Mouse (Mus musculus) gastrocnemius, adult 8-10 months (tissue): Measurements from ENCODE around the gene Mfsd6l. TPM values are rescaled to one million over a fixed set of nuclear protein-coding genes. Genes with fewer than 3 reads are reported as not detected.

Experiments
- DNase-seq, 2 experiments: peaks; one replicate each; pipeline ENCODE4 v3.0.0; 2022; ENCODE audit warnings: low spot score in 2 of 2
- total RNA-seq, 4 experiments: library from RNA; stranded (reverse); gene quantifications; 2 replicates each; pipeline ENCODE4 v1.2.4; 2022

Mfsd6l gene
- total RNA-seq, 4 experiments from 2014 or later: not detected

DNA sequence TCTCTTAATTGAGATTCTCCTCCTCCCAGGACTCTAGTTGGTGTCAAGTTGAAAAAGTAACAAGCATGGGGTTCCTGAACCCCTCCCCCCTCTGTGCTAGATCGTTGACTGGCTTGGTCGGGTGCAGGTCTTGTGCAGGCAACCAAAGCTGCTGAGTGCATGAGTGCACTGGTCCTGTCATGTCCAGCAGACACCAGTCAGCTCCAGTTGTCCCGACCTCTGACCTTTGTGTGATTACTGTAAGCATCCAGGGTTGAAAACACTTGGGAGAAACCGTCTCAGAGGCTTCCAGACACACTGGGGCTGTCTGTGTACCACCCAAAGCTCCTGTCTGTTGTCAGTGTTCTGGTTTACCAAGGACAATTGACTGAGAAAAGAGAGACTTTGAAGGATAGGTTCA lies 5.6 kb upstream of the Mfsd6l start:
- no peak for DNase-seq

DNA sequence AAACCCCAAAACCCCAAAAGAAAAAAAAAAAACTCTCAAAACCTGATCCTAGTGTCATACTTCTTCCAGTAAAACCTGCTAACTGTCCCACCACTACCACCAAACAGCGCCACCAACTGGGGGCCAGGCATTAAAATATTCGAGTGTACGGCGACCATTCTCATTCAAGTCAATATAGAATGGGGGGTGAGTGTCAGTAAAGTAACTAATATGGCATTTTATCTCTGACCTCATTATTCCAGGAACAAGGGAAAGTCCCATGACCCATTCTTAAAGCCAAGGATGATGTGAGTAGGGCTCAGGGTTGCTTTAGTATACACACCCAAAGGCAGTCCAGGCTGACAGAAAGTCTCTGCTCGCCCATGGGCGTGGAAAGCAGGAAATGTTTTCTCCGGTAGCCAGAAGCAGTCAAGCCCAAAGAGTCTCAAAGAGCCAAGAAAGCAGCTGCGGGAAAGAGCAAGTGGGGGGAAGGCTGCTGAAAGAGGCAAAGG lies 2.0 kb upstream of the Mfsd6l start:
- no peak for DNase-seq

DNA sequence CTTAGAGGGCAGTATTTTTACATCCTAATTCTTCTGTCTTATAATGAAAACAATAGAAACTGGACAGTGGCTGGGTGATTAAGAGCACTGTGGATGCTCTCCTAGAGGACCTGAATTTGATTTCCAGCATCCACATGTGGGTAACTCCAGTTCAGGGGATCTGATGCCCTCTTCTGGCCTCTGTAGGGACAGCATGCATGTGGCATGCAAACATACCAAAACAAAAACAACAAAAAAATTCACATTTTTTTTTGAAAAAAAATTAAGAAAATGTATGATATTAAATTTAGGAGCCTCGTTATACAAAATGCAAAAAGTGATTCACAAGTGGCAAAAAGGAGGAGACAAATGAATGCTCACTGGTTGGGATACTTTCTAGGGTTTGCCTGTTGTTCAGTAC lies 3.6 kb downstream of the Mfsd6l start:
- no peak for DNase-seq

DNA sequence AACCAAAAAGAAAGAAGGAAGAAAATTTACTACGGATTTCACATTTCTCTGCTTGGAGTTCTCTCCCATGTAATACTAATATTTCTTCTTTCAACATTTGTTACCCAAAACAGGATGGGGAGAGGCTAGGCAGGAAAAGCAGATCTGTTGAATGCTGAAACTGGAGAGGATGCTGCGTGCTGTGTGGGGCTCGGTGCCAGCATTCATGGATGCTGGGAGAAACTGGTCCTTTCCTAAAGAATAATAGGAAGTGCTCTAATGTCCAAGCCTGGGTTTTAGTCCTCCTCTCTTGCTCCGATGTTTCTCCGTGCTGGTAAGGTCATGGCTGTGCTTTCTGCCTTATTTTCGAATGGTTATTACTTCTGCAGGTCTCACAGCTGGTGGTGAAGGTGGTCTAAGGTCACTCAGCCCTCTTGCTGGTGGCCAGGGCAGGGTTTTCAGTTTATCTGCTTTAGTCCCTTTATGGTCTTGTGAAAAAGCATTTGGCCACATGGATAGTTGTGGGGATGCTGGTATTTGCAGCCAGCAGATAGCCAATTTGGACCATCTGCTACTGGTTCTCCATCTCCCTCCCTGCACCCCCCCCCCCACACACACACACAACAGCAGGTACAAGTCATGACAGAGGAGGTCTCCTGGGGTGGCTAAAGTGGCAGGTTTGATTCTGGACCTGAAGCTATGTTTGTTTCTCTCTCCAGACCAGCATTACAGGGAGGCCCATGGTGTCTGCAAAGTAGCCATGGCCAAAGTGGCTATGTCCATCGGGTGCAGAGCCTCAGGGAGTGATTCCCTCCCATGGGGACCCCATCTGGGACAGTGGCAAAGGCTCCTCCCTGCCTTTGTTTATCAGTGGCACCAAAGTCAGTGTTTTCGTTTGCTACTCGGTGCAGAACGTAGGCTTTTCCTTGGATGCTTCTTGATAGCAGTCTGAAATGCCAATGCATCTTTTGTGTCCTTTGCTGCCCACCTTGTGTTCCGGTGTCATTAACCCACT lies 6.3 kb downstream of the Mfsd6l start:
- no peak for DNase-seq

DNA sequence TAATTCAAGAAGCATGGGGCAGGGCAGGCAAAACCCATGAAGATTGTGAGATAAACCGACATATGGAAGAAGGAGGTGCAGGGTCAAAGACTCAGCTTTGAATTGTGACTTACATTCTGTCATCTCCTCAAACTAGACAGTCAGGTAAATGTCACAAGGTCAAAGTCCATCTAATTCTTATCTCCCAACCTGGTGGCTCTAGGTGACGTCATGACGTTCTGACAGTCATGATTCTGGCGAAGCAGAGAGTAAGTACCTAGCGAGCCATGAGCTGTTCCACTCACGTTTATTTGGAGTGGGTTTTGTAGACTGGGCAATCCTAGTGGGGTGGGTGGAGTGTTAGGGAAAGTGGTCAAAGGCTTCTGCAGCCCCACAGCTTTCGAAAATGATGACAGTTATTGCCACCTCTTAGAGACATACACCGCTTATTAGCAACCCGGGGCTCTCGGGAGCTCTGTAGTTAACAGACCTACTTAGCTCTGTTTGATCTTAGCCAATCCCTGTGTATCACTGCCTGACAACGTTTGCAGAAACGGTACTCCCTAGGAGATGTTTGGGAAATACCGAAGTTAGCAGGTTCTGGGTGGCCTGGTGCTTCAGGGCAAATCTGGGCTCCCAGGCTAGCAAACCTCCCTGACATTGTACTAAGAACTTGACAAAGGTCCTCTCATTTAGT lies 8.5 kb downstream of the Mfsd6l start:
- DNase-seq: no peak

DNA sequence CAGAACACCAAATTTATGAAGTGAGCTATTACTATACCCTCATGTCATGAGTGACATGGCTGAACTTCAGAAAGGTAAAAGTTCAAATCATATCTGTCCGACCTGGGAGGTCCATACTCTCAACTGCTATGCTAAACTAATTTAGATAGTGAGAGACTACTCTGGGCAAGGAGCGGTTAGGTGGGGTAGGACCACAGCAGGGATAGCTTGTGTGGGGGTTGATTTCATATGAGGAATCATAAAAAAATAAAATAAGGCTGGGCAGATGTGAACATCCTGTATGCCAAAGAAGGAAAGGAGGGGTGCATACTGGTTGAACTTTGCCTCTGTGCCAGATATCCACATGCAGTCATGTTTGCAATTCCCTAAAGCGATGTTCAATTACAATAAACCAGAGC lies 9.0 kb downstream of the Mfsd6l start:
- DNase-seq: no peak

DNA sequence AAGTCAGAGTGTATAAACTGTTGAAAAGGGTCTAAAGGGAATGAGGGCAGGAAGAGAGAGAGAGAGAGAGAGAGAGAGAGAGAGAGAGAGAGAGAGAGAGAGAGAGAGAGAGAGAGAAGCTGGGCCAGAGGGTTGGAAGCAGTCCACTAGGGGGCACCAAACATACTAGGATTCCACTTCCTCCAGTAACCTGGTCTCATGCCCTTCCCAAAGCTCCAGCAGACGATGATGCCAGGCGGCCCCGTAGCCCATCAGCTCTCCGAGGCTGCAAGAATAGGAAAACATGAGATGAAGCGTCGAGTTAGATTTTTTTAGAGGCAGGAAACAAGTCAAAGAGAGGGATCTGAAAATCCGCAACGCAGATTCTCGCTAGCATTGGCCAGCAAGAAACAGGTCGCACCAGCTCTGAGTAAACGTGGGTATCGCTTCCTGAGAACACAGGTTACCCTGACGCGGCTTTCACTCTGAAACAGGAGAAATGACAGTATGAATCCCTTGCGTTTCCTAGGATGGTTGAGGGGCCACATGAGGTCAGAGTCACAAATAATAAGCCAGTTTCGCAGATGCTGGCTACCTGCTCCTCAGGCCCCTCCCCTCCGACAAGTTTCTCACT lies 10.6 kb downstream of the Mfsd6l start:
- DNase-seq: peak; percentile 37 to 39

DNA sequence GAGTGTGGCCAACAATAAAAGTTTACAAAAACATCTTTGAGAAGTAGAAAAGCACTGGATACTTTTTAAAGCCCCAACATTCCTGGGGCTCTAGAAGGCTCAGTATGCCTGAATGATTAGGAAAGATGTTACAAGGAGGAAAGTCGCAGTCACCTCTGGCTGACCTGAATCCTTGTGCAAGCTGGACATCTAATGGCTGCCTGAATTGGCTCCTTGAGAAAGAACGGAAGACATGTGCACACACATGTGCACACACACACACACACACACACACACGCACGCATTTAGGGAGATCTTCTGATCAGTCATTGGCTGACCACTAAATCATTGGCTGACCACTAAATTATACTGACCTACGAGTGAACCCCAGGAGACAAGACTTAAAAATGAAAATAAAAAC lies 14.9 kb downstream of the Mfsd6l start:
- DNase-seq: no peak

DNA sequence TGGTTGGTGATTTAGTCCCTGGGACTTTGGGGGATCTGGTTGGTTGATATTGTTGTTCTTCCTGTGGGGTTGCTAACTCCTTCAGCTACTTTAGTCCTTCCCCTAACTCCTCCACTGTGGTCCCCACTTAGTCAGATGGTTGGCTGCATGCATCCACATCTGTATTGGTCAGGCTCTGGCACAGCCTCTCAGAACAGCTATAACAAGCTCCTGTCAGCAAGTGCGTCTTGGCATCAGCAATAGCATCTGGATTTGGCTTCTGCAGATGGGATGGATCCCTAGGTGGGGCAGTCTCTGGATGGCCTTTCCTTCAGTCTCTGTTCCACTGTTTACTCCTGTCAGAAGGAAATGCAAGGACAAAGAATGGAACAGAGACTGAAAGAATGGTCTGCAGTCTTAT lies 21.1 kb downstream of the Mfsd6l start:
- no peak for DNase-seq

DNA sequence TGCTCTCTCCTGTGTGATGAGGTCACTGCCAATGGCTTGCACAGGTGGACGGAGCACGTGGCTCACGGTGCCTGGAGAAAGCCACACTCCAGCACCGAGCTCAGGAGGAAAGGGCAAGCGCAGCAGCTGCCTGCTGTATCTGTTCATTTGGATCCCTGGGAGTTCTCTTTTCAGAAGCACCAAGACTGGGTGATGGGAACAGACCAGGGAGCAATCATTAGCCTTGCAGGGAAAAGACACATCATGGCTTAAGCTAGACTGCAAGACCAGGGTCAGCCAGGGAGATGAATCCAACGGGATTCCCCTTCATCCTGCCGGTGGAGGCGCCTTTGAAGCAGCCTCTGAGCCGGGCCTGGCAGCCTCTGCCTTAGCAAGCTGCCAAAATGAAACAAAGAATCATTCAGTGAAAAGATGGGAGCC lies 23.5 kb downstream of the Mfsd6l start:
- no peak for DNase-seq

DNA sequence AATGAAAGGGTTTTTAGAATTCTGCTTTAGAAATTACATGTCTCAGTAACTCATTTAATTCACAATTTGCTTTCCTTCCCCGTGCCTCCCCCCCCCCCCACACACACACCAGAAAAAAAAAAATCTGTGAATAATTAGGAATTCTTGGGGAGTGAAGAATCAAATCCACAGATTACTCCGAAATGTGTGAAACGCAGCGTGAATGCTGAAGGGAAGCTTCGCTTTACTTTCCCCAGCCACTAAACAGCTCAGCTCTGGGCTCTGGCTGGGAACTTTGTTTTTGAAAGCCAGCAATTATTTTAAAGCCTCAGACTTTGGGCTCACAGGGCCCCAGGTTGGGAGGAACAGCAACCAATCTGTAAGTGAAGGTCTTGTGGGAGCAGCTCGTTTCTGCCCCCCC lies 24.6 kb downstream of the Mfsd6l start:
- DNase-seq: no peak

DNA sequence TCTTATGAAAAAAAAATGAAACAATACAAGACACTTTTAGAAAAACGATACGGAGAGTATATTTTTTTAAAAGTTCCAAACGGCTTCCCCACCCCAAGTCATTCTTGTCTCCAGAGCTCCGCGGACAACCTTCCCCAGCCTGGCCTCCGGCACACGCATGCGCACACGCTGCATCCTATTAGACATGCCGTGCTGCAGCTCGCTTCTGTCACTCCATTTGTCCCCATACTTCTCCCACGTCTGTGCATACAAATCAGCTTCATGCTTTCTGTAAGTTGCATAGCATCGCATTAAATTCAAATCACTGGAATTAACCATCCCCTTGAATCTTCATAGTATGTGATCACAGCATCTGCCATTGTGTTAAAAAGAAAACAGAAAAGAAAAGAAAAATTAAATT lies 27.2 kb downstream of the Mfsd6l start:
- DNase-seq: no peak

DNA sequence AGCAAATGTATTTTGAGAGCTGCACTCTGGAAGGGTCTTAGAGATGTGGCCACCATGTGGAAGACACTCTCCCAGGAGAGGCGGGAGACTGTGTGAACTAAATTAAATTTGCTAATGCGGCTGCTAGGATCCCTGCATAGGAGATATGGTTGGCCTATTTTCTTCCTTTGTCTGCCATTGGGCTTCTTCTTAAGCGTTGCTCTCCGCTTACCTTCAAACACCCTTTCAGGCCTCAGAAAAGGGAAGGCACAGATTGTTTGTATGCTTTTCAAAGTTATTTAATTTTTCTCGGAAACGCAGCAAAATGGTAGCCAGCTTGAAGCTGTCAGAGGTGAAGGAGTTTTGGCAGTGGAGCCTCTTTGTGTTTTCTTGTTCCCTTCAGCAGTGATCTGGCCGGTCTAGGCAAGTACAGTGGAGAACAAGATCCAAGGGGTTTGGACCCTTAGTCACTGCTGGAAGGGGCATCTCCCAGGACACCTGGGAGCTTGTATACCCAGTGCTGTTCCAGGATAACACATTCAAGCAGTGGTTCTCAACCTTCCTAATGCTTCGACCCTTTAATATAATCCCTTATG lies 28.0 kb downstream of the Mfsd6l start:
- no peak for DNase-seq

DNA sequence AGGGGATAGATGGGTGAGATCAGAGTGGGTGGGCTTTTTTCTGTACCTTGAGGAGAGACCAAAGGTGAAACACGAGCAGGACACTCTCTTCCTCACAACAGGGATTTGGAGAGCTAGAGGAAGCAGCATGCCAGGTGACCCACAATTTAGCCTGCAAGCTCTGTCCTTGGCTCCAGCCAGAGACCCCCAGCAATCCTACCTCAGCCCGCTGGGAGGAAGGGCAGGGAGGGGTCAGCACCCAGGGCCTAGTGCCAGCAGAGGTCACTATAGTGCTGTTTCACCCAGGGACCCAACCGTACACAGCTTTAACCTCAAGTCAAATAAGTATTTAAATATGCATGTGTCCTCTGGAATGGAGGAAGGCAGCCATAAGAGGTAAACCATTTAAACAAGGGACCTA lies 29.9 kb downstream of the Mfsd6l start:
- DNase-seq: no peak

DNA sequence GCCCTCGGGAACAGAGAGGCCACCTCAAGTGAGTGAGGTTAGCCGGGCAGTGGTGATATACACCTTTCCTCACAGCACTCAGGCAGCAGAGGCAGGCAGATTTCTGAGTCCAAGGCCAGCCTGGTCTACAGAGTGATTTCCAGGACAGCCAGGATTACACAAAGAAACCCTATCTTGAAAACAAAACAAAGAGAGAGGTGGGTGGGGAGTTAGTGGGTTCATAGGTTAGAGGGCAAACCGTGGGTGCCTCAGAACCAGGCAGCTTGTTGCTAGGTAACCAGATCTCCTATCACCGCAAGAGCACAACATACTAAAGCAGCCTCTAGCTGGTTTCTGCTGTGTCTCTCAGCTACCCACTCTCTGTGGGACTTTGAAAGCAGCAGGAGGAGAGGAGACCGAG lies 30.7 kb downstream of the Mfsd6l start, which contains the start of gene Ccdc42:
Ccdc42 (plus strand) TSS at position 301 of the 400 bp plus-strand sequence.
- no peak for DNase-seq

DNA sequence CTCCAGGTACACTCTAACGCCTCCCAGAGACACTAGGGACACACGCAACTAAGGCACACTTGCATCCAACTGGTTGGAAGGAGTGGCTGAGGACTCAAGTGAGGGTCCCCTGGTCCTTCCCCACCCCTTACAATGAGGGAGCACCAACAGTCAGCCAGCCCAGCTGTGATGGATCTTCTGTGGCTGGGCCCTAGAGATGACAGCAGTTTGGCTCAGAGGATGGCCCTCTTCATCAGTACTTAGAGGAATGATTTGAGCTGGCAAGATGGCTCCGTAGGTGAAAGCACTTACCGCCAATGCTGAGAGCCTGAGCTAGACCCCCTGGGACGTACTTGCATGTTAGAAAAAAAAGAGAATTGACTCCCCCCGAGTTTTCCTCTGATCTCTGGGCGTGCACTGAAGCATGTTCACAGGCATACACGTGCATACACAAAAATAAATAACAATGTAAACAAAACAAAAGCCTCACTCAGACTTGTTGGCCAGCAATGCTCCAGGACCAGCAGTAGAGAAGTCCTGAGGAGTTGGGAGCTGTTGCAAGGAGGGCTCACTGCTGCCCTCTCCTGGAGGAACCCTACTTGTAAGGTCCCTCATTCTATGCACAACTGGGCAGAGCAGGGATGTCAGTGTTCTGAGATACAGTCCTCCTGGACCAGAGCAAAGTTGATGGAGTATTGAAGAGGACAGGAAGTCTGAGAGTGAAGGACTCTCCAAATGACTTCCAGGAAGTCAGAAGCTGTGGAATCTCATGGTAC lies 33.2 kb downstream of the Mfsd6l start:
- peak; percentile 63 to 72 for DNase-seq

DNA sequence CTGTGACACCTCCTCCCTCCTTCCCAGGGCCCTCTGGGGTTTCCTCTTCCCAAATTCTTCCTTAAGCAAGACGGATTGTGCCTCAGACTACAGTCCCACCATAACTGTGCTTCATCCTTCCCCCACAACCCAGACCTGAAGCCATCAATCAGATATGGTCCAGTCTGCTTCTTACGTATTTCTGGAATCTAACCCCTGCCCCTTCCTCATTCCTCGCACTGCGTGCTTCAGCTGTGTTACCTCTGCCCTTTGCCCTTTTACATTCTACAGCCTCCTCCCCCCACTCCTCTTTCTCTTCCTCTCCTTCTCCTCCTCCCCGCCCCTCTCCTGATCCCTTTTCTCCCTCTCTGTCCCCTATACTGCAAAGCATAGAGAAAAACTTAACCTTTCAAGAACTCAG lies 35.7 kb downstream of the Mfsd6l start:
- DNase-seq: no peak

DNA sequence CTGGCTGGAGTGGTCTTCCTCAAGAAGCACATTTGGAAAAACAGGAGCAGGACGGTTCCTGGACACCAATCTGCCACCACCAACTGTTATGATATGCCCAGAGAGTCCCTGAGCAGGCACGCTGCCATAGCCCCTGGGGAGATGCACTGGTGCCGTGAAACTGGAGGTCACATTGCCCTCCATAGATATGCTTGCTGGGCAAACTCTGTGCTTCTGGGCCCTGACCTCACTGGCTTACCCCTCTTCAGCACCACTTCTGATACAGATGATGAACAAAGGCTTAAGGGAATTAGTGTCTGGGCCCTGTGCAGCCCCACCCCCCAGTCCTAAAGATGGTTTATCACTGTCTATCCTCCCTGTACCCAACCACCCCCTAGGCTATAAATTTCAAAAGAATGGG lies 37.3 kb downstream of the Mfsd6l start:
- no peak for DNase-seq

DNA sequence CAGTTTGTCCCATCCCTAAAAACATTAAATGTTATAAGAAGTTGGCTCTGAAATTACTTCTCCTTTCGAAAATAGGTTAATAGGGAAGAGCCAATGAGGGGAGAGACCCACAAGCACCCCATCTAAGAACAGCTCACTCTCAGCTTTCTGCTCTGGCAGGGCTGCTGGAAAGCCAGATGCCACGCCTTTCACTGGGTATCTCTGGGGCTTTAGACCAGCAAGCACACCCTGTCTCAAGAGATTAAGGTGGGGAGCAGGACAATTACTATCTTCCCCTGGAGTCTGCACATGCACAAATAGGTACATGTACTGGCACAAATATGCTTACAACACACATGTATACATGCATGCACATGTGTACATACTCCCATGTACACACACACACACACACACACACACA lies 41.9 kb downstream of the Mfsd6l start:
- no peak for DNase-seq

DNA sequence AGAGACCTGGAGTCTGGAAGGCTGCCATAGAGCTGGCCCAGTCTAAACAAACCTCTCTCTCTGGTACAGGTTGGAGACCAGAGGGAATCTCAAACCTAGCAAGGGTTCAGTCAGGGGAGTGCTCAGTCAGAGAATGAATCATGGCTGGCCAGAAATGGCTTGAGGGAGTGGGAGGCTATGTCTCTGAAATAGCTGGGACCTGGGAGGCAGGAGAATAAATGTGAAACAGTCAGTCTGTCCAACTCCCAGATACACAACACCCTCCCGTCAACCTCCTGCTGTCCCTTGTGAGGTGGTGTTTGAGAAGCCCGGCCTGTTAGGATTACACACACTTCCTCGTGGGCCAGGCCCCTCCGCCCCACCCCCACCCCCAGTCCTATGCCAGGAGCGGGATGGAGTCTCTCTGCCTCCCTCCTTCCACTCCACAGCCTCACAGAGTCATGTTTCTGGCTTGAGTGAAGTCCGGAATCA lies 44.6 kb downstream of the Mfsd6l start:
- no peak for DNase-seq

DNA sequence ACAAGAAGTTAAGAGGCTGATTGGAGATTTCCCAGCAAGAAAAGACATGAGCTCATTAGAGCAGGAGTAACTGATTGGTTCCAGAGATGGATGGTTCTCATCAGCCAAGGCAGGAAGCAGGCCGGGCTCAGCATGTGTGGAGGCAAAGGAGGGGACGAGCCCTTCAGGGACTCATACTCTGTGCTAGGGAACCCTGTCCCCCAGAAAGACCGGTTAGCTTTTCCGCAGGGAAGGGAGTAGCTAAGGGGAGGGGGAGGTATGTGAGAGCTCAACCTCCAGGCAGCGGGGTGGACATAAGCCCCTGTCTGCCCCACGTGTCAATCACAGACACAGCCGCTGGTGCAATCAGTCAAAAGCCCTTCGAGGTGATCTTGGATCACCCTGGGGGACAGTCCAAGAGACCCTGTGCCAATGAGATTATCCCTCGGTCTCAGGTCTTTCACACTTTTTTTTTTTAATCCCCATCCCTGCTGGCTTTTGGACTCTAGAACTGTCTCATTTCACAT lies 45.6 kb downstream of the Mfsd6l start:
- no peak for DNase-seq
